Mouse (Mus musculus): ENCODE data around the gene Vgll3.

GRCm38 (mm10) chr16:65864471-65864870 lies 49.4 kb downstream of the Vgll3 start:
- no peak for TF ChIP-seq CTCF (IDR thresholded peaks at IDR 0.05; ENCODE audit: low read depth)
- TF ChIP-seq EP300 (IDR thresholded peaks at IDR 0.05; ENCODE audit: low read depth), result no peak

All from liver, embryonic 14.5 days (tissue).